Mouse (Mus musculus): ENCODE data around the gene Hoxd4.

Hoxd4 gene

GRCm38 (mm10) chr2:74692808-74693431 lies 18.8 kb upstream of the Hoxd4 start:
- DNase-seq (ENCODE audit: low read depth): no peak

- DNase-seq (ENCODE audit: low read depth): no peak
Observed at GRCm38 (mm10) chr2:74693432-74693827, 18.3 kb upstream of the Hoxd4 start.

GRCm38 (mm10) chr2:74694066-74694465 lies 17.7 kb upstream of the Hoxd4 start:
- DNase-seq (ENCODE audit: low read depth): peak; percentile 59

GRCm38 (mm10) chr2:74695383-74695782 lies 16.3 kb upstream of the Hoxd4 start:
- DNase-seq (ENCODE audit: low read depth): no peak

- no peak for DNase-seq (ENCODE audit: low read depth)
Observed at GRCm38 (mm10) chr2:74695813-74696430, 15.8 kb upstream of the Hoxd4 start.

GRCm38 (mm10) chr2:74696442-74697335 lies 15.0 kb upstream of the Hoxd4 start:
- no peak for DNase-seq (ENCODE audit: low read depth)

GRCm38 (mm10) chr2:74697567-74698121 lies 14.1 kb upstream of the Hoxd4 start, which contains the start of gene Hoxd9:
Gene Hoxd9, plus strand, starts transcription at chr2:74697727.
- no peak for DNase-seq (ENCODE audit: low read depth)

GRCm38 (mm10) chr2:74698201-74699052 lies 13.3 kb upstream of the Hoxd4 start:
- no peak for DNase-seq (ENCODE audit: low read depth)

- no peak for DNase-seq (ENCODE audit: low read depth)
Observed at GRCm38 (mm10) chr2:74699053-74699430, 12.7 kb upstream of the Hoxd4 start.

- no peak for DNase-seq (ENCODE audit: low read depth)
Observed at GRCm38 (mm10) chr2:74699664-74700545, 11.8 kb upstream of the Hoxd4 start.

GRCm38 (mm10) chr2:74700546-74701112 lies 11.1 kb upstream of the Hoxd4 start:
- no peak for DNase-seq (ENCODE audit: low read depth)

GRCm38 (mm10) chr2:74701949-74702819 lies 9.5 kb upstream of the Hoxd4 start:
- peak; percentile 78 for DNase-seq (ENCODE audit: low read depth)

GRCm38 (mm10) chr2:74702820-74703219 lies 8.9 kb upstream of the Hoxd4 start:
- DNase-seq (ENCODE audit: low read depth): no peak

GRCm38 (mm10) chr2:74703317-74703716 lies 8.4 kb upstream of the Hoxd4 start:
- no peak for DNase-seq (ENCODE audit: low read depth)

GRCm38 (mm10) chr2:74703720-74704392 lies 7.9 kb upstream of the Hoxd4 start:
- no peak for DNase-seq (ENCODE audit: low read depth)

GRCm38 (mm10) chr2:74704393-74704998 lies 7.2 kb upstream of the Hoxd4 start, which contains the start of gene Hoxd8:
Gene Hoxd8, plus strand, starts transcription at chr2:74704615.
- DNase-seq (ENCODE audit: low read depth): no peak

GRCm38 (mm10) chr2:74704999-74705466 lies 6.7 kb upstream of the Hoxd4 start:
- peak; percentile 20 for DNase-seq (ENCODE audit: low read depth)

Measured in induced T-regulatory cell, adult 2 months (primary cell).